Mouse (Mus musculus) kidney, postnatal 25 days (tissue): Measurements from ENCODE around the gene Crhbp.

Source experiments
- DNase-seq, 2 experiments: peaks; one replicate each; pipeline ENCODE4 v3.0.0; 2021; ENCODE audit warnings: mixed read lengths in 2 of 2

The Crhbp gene

DNA sequence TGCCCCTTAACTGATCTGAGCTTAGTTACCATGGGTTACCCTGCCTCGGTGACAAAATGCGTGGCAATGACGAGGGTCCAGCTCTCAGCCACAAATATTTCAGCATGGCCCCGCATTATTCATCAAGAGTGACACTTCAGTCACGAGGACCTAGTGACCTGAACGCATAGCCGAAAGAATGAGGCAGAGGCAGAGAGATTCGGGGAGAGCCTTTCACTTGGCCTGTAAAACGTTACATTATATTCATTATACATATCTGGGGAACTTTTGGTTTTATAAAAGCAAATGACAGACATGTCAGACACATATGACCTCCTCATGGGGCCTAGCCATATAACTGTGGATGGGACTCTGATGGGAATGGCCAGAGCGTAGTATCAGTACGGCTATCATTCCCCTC, at the start of gene Crhbp:
Crhbp (minus strand) TSS at position 101 of the 400 bp plus-strand sequence.
- DNase-seq, result no peak

- DNase-seq, result no peak
Observed at GRCm38 (mm10) chr13:95493296-95493695, 48.6 kb upstream of the Crhbp start.

GRCm38 (mm10) chr13:95491327-95491726, 46.6 kb upstream of the Crhbp start:
- DNase-seq, result peak; percentile 21 to 48

- DNase-seq, result peak in 1 of 2 experiments; percentile 5
Observed at GRCm38 (mm10) chr13:95484664-95485063, 39.9 kb upstream of the Crhbp start.

GRCm38 (mm10) chr13:95481428-95481827, 36.7 kb upstream of the Crhbp start:
- peak; percentile 67 to 90 for DNase-seq

DNA sequence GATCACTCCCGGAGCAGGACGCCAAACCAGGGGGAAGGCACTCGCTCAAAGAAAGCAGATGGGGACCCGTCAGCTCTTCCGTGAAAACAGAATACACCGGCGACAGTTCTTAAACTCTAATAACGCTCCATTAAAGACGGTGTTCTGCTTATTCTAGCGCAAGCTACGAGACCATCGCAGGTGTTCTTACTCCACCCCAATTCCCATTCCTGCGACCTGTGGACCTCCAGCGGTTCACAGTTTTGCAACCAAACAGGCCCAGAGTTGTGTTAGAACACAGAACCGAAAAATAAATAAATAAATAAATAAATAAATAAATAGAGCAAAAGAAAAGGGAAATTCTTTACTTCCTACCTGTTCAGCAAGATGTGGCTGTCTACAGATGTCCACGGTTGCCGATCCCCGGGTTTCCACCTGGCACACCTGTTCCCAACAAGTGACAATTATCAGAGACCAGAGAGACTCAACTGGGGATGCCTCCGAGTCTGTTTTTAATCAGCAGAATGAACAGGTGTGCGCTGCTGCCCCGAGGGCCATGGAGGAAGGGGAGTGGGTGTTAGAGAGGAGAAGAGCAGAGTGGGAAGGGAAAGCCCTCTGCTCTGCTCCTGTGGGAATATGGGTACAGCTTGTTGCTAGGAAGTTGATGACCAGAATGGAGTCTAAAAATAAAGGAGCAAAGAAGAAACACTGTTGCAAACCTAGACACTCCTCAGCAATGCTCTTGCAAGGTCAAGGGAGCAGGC, 34.1 kb upstream of the Crhbp start, which contains the start of gene S100z:
S100z (minus strand) TSS at position 51 of the 743 bp plus-strand sequence.
- no peak for DNase-seq

DNA sequence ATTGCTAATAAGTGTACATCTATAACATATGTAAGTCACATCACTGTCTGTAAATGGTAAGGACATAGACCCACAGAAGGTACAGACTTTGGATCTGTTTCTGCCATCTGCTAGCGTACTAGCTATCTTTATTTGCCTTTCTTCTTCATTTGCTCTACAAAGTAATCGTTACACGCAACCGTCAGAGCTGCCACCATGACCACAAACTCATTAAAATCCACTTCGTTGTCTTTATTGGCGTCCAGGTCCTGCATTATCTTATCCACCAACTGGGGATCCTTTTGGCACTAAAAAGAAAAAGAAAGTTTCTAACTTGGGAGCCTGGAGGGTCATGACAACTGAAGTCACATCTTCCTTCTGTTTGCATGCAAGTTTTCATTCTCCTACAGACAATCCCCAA, 32.4 kb upstream of the Crhbp start:
- DNase-seq, result no peak

GRCm38 (mm10) chr13:95475124-95475523, 30.4 kb upstream of the Crhbp start:
- no peak for DNase-seq

- DNase-seq, result no peak
Observed at GRCm38 (mm10) chr13:95474294-95474693, 29.6 kb upstream of the Crhbp start.

DNA sequence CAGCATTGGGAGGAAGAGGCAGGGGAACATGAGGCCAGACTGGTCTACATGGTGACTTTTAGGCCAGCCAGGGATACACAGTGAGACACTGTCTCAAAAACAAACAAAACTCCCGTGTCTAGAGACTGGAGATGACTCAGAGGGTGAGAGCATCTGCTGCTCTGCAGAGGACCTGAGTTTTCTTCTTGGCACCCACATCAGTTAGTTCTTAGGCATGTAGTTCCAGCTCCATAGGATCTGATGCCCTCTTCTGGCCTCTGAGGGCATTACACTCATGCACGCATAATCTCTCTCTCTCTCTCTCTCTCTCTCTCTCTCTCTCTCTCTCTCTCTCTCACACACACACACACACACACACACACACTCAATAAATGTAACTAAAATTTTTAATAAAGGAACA, 26.2 kb upstream of the Crhbp start:
- DNase-seq, result peak in 1 of 2 experiments; percentile 14

DNA sequence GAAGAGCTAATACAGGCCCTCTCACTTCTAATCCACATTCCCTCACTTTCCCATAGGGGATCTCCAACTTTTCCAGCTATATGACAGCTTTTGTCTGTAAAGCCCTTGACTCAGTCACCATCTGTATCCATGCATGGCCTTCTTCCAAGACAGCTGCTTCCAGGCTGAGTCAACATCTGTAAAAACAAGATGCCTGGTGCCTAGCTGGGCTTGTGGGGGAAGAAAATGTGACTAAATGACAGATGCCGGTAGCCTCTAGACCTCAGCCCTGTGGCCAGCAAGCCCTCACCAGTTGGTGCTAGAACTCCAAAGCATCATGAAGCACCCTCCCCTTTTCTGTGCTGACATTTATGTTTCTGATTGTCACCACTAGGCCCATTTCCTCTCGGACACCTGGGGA, 6.8 kb upstream of the Crhbp start:
- DNase-seq, result no peak

DNA sequence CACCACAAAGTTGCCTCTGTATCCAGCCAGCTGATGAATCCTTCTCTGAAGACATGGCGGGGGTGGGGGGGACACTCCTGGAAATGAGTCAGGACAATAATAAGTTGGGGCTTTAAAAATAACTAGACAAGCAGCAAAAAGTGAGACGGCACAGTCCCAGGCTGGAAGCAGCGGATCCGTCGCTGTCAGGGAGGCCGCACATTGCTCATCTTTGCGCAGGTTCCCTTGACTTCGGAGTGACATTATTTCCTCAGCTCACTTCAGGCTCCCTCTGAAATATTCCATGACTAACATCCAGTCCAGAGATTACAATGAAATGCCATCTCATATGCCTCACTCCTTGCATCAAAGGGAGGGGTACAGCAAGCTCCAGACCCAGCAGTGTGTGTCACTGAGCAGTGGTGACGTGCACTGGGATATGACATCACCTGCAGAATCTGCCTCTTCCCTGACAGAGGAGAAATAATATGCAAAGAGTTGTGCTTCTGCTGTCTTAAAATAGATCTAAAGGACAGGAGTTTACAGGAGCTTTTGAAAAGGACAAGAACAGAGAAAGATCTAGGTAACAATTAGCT, 6.0 kb upstream of the Crhbp start:
- DNase-seq, result no peak

- no peak for DNase-seq
Observed at GRCm38 (mm10) chr13:95449730-95450129, 5.0 kb upstream of the Crhbp start.

GRCm38 (mm10) chr13:95444291-95444690, 433 bp downstream of the Crhbp start:
- DNase-seq, result no peak

- no peak for DNase-seq
Observed at GRCm38 (mm10) chr13:95443376-95444233, 1.1 kb downstream of the Crhbp start.

GRCm38 (mm10) chr13:95442901-95443300, 1.8 kb downstream of the Crhbp start:
- DNase-seq, result peak; percentile 21 to 48

GRCm38 (mm10) chr13:95439569-95439968, 5.2 kb downstream of the Crhbp start:
- DNase-seq, result no peak

GRCm38 (mm10) chr13:95431760-95432159, 13.0 kb downstream of the Crhbp start:
- DNase-seq, result no peak

DNA sequence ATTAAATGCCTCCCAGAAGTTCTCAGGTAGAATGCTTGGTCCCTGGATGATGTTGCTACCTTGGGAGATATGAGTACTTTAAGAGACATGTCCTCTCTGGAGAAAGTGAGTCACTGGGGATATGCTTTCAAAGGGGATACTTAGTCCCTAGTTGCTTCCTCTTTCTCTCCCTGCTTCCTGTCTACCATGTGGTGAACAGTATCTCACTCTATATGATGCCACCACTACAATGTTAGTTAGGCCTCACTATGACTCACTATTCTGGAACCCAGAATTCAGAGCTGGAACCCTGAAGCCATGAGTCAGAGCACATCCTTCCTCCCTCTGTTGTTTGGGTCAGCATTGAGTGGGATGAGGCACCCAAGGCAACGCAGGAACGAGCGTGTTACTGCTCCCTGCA, 17.2 kb downstream of the Crhbp start:
- DNase-seq, result no peak

DNA sequence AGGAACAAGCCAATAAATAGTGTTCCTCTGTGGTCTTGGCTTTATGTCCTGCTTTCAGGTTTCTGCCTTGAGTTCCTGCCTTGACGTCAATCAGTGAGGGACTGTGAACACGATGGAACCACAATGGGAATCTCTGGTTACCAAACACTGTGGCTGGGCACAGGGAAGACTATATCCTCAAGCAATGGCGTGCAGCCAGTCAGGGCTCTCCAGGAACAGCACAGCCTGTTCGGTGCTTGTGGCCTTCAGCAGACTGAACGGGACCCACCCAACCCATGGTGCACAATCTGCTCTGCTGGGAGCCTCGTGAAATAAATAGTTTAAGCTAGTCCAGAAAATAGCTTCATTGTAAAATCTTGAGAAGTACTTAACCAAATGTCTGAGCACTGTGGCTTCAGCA, 18.3 kb downstream of the Crhbp start:
- no peak for DNase-seq

DNA sequence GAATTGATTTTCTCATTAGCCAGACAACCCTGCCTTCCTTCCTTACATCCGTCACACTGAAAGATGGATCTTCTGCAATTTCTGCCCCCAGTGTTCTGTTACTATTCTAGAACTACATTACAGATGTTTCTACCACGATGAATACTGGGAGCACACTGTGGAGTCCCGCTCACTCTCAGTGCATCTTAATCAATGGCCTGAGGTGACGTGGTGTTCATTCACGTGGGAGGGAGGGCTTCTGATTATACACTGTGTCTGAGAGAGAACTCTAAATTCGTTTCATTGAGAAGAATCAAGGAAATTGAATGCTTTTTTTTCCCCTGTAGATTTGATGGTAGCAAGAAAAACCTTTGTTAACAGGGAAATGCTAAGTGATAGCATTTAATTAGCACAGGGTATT, 19.2 kb downstream of the Crhbp start:
- DNase-seq, result no peak

GRCm38 (mm10) chr13:95424932-95425331, 19.8 kb downstream of the Crhbp start:
- DNase-seq, result no peak

- no peak for DNase-seq
Observed at GRCm38 (mm10) chr13:95419204-95419749, 25.4 kb downstream of the Crhbp start.
